Mouse (Mus musculus): Measurements from ENCODE around the gene Olfr16.

Olfr16 gene

DNA sequence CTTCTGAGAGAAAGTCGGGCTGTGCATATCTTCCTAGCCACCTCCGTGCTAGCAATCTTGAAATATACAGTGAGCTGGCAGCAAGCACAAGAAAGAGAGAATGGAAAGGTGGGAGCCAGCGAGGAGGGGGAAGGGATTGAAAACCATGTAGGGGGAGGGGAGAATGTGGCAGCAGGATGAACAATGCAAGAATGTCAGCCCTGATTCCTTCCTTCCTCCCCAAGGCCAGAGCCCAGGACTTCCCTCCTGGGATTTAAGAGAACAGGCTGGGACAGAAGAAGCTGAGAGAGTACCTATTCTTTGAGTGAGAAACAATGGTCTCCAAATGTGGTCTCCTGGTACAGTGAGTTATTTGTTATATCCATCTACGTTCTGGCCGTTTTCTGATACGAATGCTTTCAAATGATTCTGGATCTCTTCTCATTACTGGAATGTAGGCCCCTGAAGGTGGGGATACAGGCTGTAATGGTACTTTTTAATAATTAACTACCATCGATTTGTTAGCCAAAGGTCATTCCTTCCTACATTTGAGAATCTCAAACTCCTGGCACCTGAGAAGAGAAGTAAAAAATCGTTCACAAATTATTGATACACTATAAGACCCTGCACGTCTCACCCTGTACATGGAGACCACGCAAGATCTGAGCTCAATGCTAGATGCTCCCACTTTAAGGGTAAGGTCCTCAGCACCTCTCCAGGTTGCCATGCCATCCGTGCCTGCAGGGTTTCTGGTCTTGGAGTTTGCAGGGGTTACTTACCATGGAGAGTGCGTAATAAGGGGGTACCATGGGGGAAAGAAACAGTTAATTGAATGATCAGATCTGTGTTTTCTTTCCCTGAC is 39.8 kb downstream of the Olfr16 start:
- Histone ChIP-seq H3K9me3 (ENCODE audit: low read length) (no peaks in the 10 kb centered on the region), H3K36me3 (ENCODE audit: insufficient read depth, low read length) (no peaks in the 10 kb centered on the region), H3K4me1 (replicated peaks; ENCODE audit: low read depth, low read length) (no peaks in the 10 kb centered on the region), H3K27me3 (ENCODE audit: insufficient read depth, low read length) (no peaks in the 10 kb centered on the region), H3K4me3 (replicated peaks; ENCODE audit: low read length) (no peak overlapping the region)
- TF ChIP-seq CTCF (conservative IDR thresholded peaks at IDR 0.05; ENCODE audit: low read length), result no peak
- no peak for TF ChIP-seq POU5F1 (IDR thresholded peaks at IDR 0.05; ENCODE audit: borderline replicate concordance, low read length)
- TF ChIP-seq NANOG (IDR thresholded peaks at IDR 0.05; ENCODE audit: borderline replicate concordance, low read length), result no peak

DNA sequence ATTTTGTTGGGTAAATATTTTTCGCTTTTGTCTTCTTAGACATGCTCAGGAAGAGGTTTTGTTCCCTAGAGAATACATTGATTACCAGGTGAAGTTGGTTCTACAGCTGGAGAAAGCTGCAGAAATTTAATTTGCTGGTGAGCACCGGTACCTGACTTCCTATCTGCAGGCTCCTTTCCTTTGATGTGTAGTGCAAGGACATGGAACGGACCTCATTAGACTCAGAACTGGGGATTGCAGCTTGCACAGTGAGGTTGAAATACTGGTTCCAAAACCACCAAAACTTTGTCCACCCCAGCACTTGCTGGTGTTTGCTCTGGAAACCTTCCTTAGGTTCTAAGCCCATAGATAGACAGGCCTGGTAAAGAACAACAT is 40.4 kb downstream of the Olfr16 start:
- no peak for TF ChIP-seq NANOG (IDR thresholded peaks at IDR 0.05; ENCODE audit: borderline replicate concordance, low read length)
- TF ChIP-seq POU5F1 (IDR thresholded peaks at IDR 0.05; ENCODE audit: borderline replicate concordance, low read length), result no peak
- no peak for TF ChIP-seq CTCF (conservative IDR thresholded peaks at IDR 0.05; ENCODE audit: low read length)
- no peaks in the 10 kb centered on the region for H3K36me3 ChIP-seq (ENCODE audit: insufficient read depth, low read length)
- H3K4me1 ChIP-seq (replicated peaks; ENCODE audit: low read depth, low read length), result no peaks in the 10 kb centered on the region
- H3K4me3 ChIP-seq (replicated peaks; ENCODE audit: low read length), result no peak overlapping the region
- H3K27me3 ChIP-seq (ENCODE audit: insufficient read depth, low read length), result no peaks in the 10 kb centered on the region
- no peaks in the 10 kb centered on the region for H3K9me3 ChIP-seq (ENCODE audit: low read length)
